Mouse (Mus musculus): ENCODE results near the gene Xiap. TPM values are rescaled to one million over a fixed set of nuclear protein-coding genes. Genes with fewer than 3 reads are reported as not detected.

Xiap gene
- polyA plus RNA-seq, 1 experiment from 2014 or later, result 10.1 TPM

GRCm38 (mm10) chrX:42044935-42045334 is 14.5 kb upstream of the Xiap start:
- Histone ChIP-seq H3K4me3 (no peak overlapping the region), H3K4me1 (no peaks in the 10 kb centered on the region), H3K27ac (replicated peaks) (no peak overlapping the region), H3K4me2 (no peak overlapping the region), H3K9ac (no peak overlapping the region), H3K36me3 (no peaks in the 10 kb centered on the region), H3K9me3 (no peaks in the 10 kb centered on the region), H3K27me3 (replicated peaks) (no peaks in the 10 kb centered on the region)
- 83% methylated on average over 7 of the region's 7 CpGs for WGBS
- ATAC-seq (ENCODE audit: extremely low read depth, insufficient number of reproducible peaks, low FRiP score, low TSS enrichment), result no peak

DNA sequence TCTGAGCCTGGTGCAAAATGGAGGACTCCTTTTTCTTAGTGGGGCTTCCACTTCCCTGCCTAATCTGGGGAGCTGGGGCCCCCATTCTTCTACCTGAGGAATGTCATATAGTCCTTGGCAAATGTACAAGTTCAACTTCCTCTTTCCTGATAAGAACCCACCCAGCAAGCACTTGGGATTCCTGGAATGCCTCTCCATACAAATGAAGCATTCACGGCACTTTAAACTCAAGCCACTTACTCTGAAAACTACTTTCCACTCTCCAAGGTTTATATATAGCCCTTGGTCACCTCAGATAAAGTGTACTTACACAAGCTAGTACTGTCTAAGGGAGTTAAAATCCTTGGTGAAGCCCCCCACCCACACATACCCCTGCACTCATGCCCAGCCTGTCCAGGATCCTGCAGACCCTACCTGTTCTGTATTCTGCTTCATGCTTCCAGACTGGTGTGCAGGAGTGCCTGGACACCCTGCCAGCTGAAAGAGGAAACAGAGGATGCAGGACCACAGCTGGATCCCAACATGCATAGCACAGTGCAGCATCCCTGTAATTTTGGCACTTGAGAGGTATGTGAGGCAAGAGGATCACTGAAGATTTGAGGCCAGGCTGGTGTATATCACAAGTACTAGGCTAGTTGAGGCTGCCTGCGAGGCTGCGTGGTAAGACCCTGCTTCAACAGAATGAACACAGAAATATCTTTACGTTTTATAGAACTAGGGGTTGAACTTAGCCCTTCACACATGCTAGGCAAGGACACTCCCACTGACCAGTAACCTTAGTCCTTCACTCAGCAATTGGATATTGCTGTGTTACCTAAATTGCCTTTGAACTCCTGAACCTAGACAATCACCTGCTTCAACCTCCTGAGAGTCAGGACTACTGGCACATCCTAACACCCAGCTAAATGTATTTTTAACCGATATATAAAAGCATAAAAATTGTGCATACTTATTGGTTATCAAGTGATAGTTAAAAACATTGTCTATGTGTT is 8.5 kb upstream of the Xiap start:
- Histone ChIP-seq H3K4me1 (peaks cover 6% of the 10 kb centered on the region), H3K4me3 (no peak overlapping the region), H3K9me3 (no peaks in the 10 kb centered on the region), H3K36me3 (no peaks in the 10 kb centered on the region), H3K27ac (replicated peaks) (peak overlapping the region; percentile 92), H3K4me2 (peak overlapping the region; percentile 47), H3K27me3 (replicated peaks) (no peaks in the 10 kb centered on the region), H3K9ac (0 out of 2 replicates have a peak overlapping the region, but pooled peaks have one; percentile 5)
- WGBS, result 35% methylated on average over 5 of the region's 5 CpGs
- peak; percentile 61; the same call in 1 of the 2 replicates for ATAC-seq (ENCODE audit: extremely low read depth, insufficient number of reproducible peaks, low FRiP score, low TSS enrichment)

- no peaks in the 10 kb centered on the region for H3K27me3 ChIP-seq (replicated peaks)
- H3K36me3 ChIP-seq, result no peaks in the 10 kb centered on the region
- 52% methylated on average over 5 of the region's 5 CpGs for WGBS
- H3K27ac ChIP-seq (replicated peaks), result no peak overlapping the region
- no peak for ATAC-seq (ENCODE audit: extremely low read depth, insufficient number of reproducible peaks, low FRiP score, low TSS enrichment)
- no peak overlapping the region for H3K9ac ChIP-seq
- no peaks in the 10 kb centered on the region for H3K9me3 ChIP-seq
- H3K4me3 ChIP-seq, result no peak overlapping the region
- no peaks in the 10 kb centered on the region for H3K4me1 ChIP-seq
- H3K4me2 ChIP-seq, result no peak overlapping the region
Measured at GRCm38 (mm10) chrX:42057012-42057411, 2.5 kb upstream of the Xiap start.

- ATAC-seq (ENCODE audit: extremely low read depth, insufficient number of reproducible peaks, low FRiP score, low TSS enrichment), result no peak
- WGBS, result 59% methylated on average over 4 of the region's 4 CpGs
- Histone ChIP-seq H3K4me3 (no peak overlapping the region), H3K27me3 (replicated peaks) (no peaks in the 10 kb centered on the region), H3K27ac (replicated peaks) (0 out of 2 replicates have a peak overlapping the region, but pooled peaks have one; percentile 24), H3K9me3 (no peaks in the 10 kb centered on the region), H3K4me1 (no peaks in the 10 kb centered on the region), H3K9ac (no peak overlapping the region), H3K36me3 (no peaks in the 10 kb centered on the region), H3K4me2 (no peak overlapping the region)
Measured at GRCm38 (mm10) chrX:42057873-42058272, 1.6 kb upstream of the Xiap start.

DNA sequence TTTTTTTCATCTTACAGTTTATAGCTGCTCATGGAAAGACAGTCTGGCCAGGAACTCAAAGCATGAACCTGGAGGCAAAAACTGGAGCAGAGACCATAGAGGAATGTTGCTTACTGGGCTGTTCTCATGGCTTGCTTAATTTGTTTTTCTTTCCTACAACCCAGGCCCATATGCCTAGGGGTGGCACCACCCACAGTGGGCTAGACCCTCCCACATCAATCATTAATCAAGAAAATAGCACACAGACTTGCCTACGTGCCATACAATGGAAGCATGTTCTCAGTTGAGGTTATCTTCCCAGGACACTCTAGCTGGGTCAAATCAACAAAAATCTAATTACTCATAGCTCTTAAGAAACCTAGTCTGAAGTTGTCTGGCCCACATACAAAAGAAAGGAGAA is 4.1 kb downstream of the Xiap start:
- no peak for ATAC-seq (ENCODE audit: extremely low read depth, insufficient number of reproducible peaks, low FRiP score, low TSS enrichment)
- H3K9me3 ChIP-seq, result no peaks in the 10 kb centered on the region
- no peaks in the 10 kb centered on the region for H3K27me3 ChIP-seq (replicated peaks)
- H3K4me3 ChIP-seq, result no peak overlapping the region
- no peak overlapping the region for H3K27ac ChIP-seq (replicated peaks)
- no peak overlapping the region for H3K4me2 ChIP-seq
- H3K4me1 ChIP-seq, result no peaks in the 10 kb centered on the region
- WGBS, result 63% methylated on average over 1 of the region's 1 CpGs
- H3K36me3 ChIP-seq, result no peaks in the 10 kb centered on the region
- H3K9ac ChIP-seq, result no peak overlapping the region

GRCm38 (mm10) chrX:42065086-42065485 is 5.6 kb downstream of the Xiap start:
- Histone ChIP-seq H3K4me3 (no peak overlapping the region), H3K27ac (replicated peaks) (no peak overlapping the region), H3K27me3 (replicated peaks) (no peaks in the 10 kb centered on the region), H3K9ac (no peak overlapping the region), H3K36me3 (no peaks in the 10 kb centered on the region), H3K9me3 (no peaks in the 10 kb centered on the region), H3K4me2 (no peak overlapping the region), H3K4me1 (no peaks in the 10 kb centered on the region)
- no peak for ATAC-seq (ENCODE audit: extremely low read depth, insufficient number of reproducible peaks, low FRiP score, low TSS enrichment)
- 75% methylated on average over 6 of the region's 6 CpGs for WGBS

DNA sequence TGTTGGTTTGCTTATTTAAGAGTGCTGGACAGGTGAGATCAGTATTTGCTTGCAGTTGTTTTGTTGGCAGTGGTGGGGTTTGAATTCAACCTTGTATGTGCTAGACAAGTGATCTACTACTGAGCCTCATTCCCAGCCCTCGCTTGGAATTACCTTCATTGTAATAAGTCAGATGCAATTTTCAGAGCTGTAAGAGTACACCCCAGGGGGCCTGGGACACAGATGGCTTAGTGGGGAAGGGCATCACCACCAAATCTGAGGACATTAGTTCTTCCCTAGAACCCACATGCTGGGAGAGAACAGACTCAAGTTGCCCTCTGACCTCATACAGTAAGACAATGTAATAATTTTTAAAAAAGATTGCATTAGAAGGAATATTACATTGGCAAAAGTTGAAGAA is 7.3 kb downstream of the Xiap start:
- H3K9ac ChIP-seq, result no peak overlapping the region
- WGBS, result 69% methylated on average over 1 of the region's 1 CpGs

GRCm38 (mm10) chrX:42067791-42068200 is 8.3 kb downstream of the Xiap start:
- ATAC-seq (ENCODE audit: extremely low read depth, insufficient number of reproducible peaks, low FRiP score, low TSS enrichment), result peak; percentile 64; the same call in 1 of the 2 replicates
- Histone ChIP-seq H3K4me2 (peak overlapping the region; percentile 70), H3K9me3 (no peaks in the 10 kb centered on the region), H3K27me3 (replicated peaks) (no peaks in the 10 kb centered on the region), H3K4me1 (peaks cover 7% of the 10 kb centered on the region), H3K9ac (peak overlapping the region; percentile 81), H3K4me3 (peak overlapping the region; percentile 56), H3K27ac (replicated peaks) (peak overlapping the region; percentile 94), H3K36me3 (peaks cover under 1% of the 10 kb centered on the region; the same call in 1 of the 2 replicates)
- WGBS, result 12% methylated on average over 25 of the region's 27 CpGs

More for the DNA sequence above, 7.3 kb downstream of the Xiap start:
- H3K27ac ChIP-seq (replicated peaks), result no peak overlapping the region
- no peak overlapping the region for H3K4me2 ChIP-seq
- ATAC-seq (ENCODE audit: extremely low read depth, insufficient number of reproducible peaks, low FRiP score, low TSS enrichment), result no peak
- H3K4me1 ChIP-seq, result peaks cover 7% of the 10 kb centered on the region
- no peak overlapping the region for H3K4me3 ChIP-seq
- no peaks in the 10 kb centered on the region for H3K27me3 ChIP-seq (replicated peaks)
- H3K36me3 ChIP-seq, result no peaks in the 10 kb centered on the region
- no peaks in the 10 kb centered on the region for H3K9me3 ChIP-seq

- H3K9ac ChIP-seq, result peak overlapping the region; percentile 81
- H3K4me2 ChIP-seq, result peak overlapping the region; percentile 70
- no peaks in the 10 kb centered on the region for H3K27me3 ChIP-seq (replicated peaks)
- H3K27ac ChIP-seq (replicated peaks), result peak overlapping the region; percentile 94
- H3K4me3 ChIP-seq, result peak overlapping the region; percentile 56
- H3K36me3 ChIP-seq, result peaks cover 6% of the 10 kb centered on the region
- H3K4me1 ChIP-seq, result peaks cover 7% of the 10 kb centered on the region
- WGBS, result 10% methylated on average over 24 of the region's 37 CpGs
- H3K9me3 ChIP-seq, result no peaks in the 10 kb centered on the region
- ATAC-seq (ENCODE audit: extremely low read depth, insufficient number of reproducible peaks, low FRiP score, low TSS enrichment), result peak; percentile 87
Measured at GRCm38 (mm10) chrX:42068201-42068874, 8.9 kb downstream of the Xiap start.

- Histone ChIP-seq H3K27ac (replicated peaks) (peak overlapping the region; percentile 94), H3K4me3 (peak overlapping the region; percentile 56), H3K9ac (peak overlapping the region; percentile 81), H3K36me3 (peaks cover 7% of the 10 kb centered on the region), H3K4me2 (peak overlapping the region; percentile 70), H3K27me3 (replicated peaks) (no peaks in the 10 kb centered on the region), H3K4me1 (peaks cover 7% of the 10 kb centered on the region), H3K9me3 (no peaks in the 10 kb centered on the region)
- ATAC-seq (ENCODE audit: extremely low read depth, insufficient number of reproducible peaks, low FRiP score, low TSS enrichment), result no peak
- 15% methylated on average over 3 of the region's 3 CpGs for WGBS
Measured at GRCm38 (mm10) chrX:42068875-42069257, 9.4 kb downstream of the Xiap start.

DNA sequence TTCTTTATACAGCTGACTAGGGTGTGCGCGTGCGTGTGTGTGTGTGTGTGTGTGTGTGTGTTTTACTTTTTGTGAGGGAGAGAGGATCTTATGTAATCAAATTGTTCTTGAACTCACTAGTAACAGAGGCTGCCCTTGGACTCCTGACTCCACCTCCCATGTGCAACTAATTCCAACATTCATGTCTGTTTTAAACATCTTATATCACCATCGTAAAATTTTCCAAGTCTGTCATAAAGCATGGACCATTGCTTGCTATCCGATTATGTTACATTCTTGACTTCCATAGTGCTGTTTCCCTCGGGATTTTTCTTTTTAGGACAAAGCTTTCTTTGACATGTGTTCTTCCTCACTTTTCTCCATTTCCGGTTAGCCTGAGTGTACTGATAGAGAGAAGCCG is 28.3 kb downstream of the Xiap start:
- no peak overlapping the region for H3K4me2 ChIP-seq
- no peak overlapping the region for H3K27ac ChIP-seq (replicated peaks)
- 0 out of 2 replicates have a peak, but pooled peaks cover 7% of the 10 kb centered on the region for H3K36me3 ChIP-seq
- no peak overlapping the region for H3K9ac ChIP-seq
- WGBS, result 78% methylated on average over 8 of the region's 8 CpGs
- H3K4me3 ChIP-seq, result no peak overlapping the region
- H3K27me3 ChIP-seq (replicated peaks), result no peaks in the 10 kb centered on the region
- H3K4me1 ChIP-seq, result peaks cover 12% of the 10 kb centered on the region
- no peaks in the 10 kb centered on the region for H3K9me3 ChIP-seq
- no peak for ATAC-seq (ENCODE audit: extremely low read depth, insufficient number of reproducible peaks, low FRiP score, low TSS enrichment)

Measured in heart, embryonic 13.5 days (tissue).